Mouse (Mus musculus) cortical plate, adult 2 months (tissue): ENCODE data around the gene Peli2. TPM values are rescaled to one million over a fixed set of nuclear protein-coding genes. Genes with fewer than 3 reads are reported as not detected.

Experiments used
- H3K27ac ChIP-seq: fragments of 200-500 bp; 2 replicates; pipeline ENCODE4 v1.5.1; 2012; ENCODE audit warnings: low read length, control low read depth, inconsistent platforms; ENCODE audit not compliant: insufficient read depth
- H3K4me1 ChIP-seq: fragments of 200-500 bp; 2 replicates; pipeline ENCODE4 v1.6.1; 2011; ENCODE audit warnings: low read length; ENCODE audit not compliant: control insufficient read depth, insufficient read depth
- H3K4me3 ChIP-seq: fragments of 200-500 bp; 2 replicates; pipeline ENCODE4 v1.5.1; 2011; ENCODE audit warnings: mild to moderate bottlenecking, low read length, control low read depth; ENCODE audit not compliant: insufficient read depth
- CTCF ChIP-seq: fragments of 200-500 bp; IDR thresholded peaks from 2 replicates; pipeline ENCODE4 v1.5.1; 2011; ENCODE audit warnings: mild to moderate bottlenecking, control low read depth, low read length; ENCODE audit not compliant: insufficient read depth; ENCODE audit errors: extremely low read depth
- POLR2A ChIP-seq: fragments of 200-500 bp; IDR thresholded peaks from 2 replicates; pipeline ENCODE4 v1.6.1; 2011; ENCODE audit warnings: mild to moderate bottlenecking, low read length, control low read depth; ENCODE audit not compliant: insufficient read depth; ENCODE audit errors: extremely low read depth
- polyA plus RNA-seq: library from polyadenylated mRNA; depleted of rRNA; stranded (reverse); fragments of >200 nt; gene quantifications from 2 replicates; pipeline ENCODE4 v1.2.3, GENCODE M21; 2012

The Peli2 gene
- polyA plus RNA-seq, 1 experiment, result 14.0 TPM

DNA sequence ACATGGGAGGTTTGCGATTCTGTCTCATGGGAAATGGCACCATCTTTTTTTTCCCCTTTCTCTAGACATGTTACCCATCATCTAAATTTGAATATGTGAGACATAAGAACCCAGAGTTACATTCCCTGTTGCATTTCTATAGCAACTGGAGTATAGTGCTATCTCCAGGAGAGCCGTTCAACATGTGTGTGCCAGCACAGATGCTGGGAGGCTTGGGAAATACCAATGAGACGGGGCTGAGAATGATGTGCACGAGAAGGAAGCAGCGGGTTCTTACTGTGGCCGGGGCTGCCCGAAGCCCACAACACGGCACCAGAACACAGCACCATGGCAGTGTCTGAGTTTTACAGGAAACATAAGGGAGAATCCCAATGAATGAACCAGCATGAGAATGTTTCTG lies 29.5 kb upstream of the Peli2 start:
- Histone ChIP-seq H3K27ac (no peak overlapping the region), H3K4me3 (no peak overlapping the region), H3K4me1 (no peaks in the 10 kb centered on the region; the same call in 1 of the 2 replicates)
- TF ChIP-seq POLR2A (no peak), CTCF (no peak)

DNA sequence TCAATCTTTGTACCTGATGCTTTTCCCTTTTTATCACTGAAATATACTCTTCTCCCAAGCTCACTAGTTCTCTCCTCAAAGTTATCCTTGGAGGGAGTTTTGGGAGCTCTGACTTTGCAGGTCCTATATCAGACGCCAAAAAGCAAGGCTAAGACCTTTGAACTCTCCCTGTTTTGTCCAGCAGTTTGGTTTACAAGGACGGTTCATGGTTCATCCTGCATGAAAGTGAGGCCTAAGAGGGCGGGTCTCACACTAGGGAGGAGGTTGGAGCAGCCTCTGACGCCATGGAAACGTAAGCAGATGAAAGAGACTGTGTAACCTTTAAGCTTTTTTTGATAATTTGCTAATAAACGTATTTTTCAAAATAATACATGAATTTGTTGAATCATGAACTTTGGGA lies 22.4 kb upstream of the Peli2 start:
- Histone ChIP-seq H3K4me3 (no peak overlapping the region), H3K27ac (no peak overlapping the region), H3K4me1 (no peaks in the 10 kb centered on the region)
- TF ChIP-seq CTCF (no peak), POLR2A (no peak)

GRCm38 (mm10) chr14:48099354-48099753 lies 21.3 kb upstream of the Peli2 start:
- Histone ChIP-seq H3K27ac (no peak overlapping the region), H3K4me3 (no peak overlapping the region), H3K4me1 (no peaks in the 10 kb centered on the region)
- TF ChIP-seq POLR2A, result no peak

DNA sequence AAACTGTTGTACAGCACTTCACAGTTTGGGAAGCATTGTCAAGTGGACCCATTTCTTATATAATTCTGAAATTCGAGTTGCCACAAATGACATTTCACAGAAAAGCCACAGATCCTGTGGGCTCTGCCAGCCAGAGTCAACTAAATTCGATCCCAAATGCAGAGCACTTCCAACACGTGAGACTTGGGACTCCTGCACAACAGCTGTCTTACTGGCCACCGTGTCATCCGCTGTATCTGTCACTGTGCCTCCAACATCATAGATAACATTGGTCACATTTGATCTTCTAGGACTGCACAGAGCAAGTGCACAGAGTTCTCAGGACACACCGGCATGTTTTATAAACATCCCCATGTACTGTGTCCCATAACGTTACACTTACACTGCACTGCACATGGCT lies 14.2 kb upstream of the Peli2 start:
- no peak for TF ChIP-seq CTCF
- no peak for TF ChIP-seq POLR2A
- Histone ChIP-seq H3K4me1 (no peaks in the 10 kb centered on the region), H3K27ac (no peak overlapping the region), H3K4me3 (no peak overlapping the region)

GRCm38 (mm10) chr14:48117986-48118385 lies 2.6 kb upstream of the Peli2 start:
- Histone ChIP-seq H3K4me3 (no peak overlapping the region), H3K27ac (no peak overlapping the region), H3K4me1 (0 out of 2 replicates have a peak, but pooled peaks cover 3% of the 10 kb centered on the region)
- TF ChIP-seq POLR2A (no peak), CTCF (no peak)

GRCm38 (mm10) chr14:48119012-48119647 lies 1.5 kb upstream of the Peli2 start:
- H3K27ac ChIP-seq, result no peak overlapping the region

DNA sequence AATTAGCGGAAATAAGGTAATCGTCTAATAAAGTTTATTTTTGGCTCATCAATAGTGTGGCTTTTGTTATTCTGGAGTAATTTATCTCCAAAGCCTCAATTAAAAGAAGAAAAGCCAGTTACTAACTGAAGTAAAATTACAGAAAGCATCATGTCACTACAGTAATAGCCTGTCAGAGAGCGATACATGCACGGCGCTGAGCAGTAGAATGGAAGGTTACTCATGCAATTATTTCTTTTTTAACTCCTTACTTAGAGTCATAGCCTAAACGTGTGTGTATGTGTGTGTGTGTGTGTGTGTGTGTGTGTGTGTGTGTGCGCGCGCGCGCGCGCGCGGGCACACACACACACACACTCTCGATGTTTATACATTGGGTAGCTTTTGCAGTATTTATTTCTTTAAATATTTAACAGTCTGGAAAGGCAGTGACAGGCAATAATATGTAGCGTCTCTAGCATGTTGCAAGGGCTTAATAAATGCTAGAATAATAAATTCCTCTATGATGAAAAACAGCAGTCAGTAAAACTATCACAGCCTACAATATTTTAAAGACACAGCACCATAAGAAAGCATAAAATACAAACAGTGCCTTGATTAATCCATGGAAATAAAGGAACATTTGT lies 864 bp upstream of the Peli2 start:
- TF ChIP-seq CTCF (no peak), POLR2A (no peak)
- Histone ChIP-seq H3K4me3 (no peak overlapping the region; the same call in 1 of the 2 replicates), H3K4me1 (0 out of 2 replicates have a peak, but pooled peaks cover 3% of the 10 kb centered on the region), H3K27ac (no peak overlapping the region)

More at GRCm38 (mm10) chr14:48119012-48119647, 1.5 kb upstream of the Peli2 start:
- TF ChIP-seq CTCF, result no peak
- no peak for TF ChIP-seq POLR2A
- Histone ChIP-seq H3K4me3 (no peak overlapping the region), H3K4me1 (0 out of 2 replicates have a peak, but pooled peaks cover 3% of the 10 kb centered on the region)

DNA sequence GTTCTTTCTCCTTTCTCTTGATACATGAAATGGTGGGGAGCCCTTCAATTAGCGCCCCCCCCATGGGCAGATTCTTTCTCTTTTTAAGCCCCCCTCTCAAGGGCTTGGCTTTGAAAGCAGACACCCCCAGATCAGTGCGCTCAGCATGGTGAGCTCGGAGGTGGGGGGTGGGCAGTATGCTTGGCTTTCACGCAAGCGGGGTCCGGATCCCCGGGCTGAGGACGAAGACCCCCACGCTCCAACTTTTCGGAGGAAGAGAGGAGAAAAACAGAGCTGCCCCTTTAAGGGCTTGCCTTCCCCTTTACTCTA lies 226 bp upstream of the Peli2 start:
- Histone ChIP-seq H3K4me1 (0 out of 2 replicates have a peak, but pooled peaks cover 3% of the 10 kb centered on the region), H3K4me3 (peak overlapping the region; percentile 81), H3K27ac (no peak overlapping the region)
- no peak for TF ChIP-seq POLR2A
- no peak for TF ChIP-seq CTCF

DNA sequence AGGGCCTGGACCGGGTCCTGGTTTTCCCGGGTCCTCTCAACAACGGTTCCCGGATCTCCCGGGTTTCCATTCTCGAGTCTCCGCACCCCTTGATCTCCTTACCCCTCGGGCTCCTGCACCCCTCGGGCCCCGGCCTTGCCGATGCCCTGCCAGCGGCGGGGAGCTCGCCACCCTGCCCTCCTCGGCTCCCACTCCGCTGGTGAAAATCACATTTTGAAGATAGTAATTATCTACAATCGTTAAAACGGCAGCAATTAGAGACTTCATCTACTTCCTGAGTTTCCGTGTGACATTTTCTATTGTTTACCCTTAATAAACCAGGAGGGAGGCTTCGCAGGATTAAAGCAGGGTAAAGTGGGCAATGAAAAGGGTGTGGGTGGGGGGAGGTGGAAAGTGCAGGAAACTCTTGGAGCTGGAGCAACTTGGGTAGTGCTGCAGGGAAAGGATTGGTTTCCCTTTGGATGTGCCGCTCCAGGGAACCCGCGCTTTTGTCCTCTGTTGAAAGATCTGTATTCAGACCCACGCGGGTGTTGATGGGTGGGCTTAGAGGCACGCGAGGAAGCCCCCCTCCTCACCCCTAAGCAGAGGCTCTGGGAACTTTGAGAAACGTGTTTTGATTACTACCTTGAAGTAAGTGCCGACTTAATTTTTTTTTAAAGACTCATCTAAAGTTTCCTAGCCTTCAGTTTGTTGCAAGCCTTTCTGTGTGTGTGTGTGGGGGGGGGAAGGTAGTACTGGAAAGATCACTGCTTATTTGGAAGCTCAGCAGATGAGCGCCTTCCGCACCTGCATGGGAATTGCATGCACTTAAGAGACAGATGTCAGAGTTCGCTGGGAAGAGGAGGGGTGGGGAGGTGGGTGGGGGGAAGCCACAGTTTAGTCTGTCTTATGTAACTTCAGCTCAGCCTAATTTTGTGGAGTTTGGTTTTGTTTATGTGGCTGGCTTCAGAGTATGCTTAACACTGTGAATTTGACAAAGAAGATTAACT lies 1.2 kb downstream of the Peli2 start:
- H3K4me1 ChIP-seq, result 0 out of 2 replicates have a peak, but pooled peaks cover 3% of the 10 kb centered on the region
- peak overlapping the region; percentile 86 for H3K27ac ChIP-seq
- no peak for TF ChIP-seq POLR2A
- no peak for TF ChIP-seq CTCF
- H3K4me3 ChIP-seq, result peak overlapping the region; percentile 81
